Mouse (Mus musculus) erythroblast, embryonic 14.5 days (primary cell): Measurements from ENCODE around the gene Dmap1.

Source experiments
- GATA1 ChIP-seq: IDR thresholded peaks from 2 replicates; pipeline ENCODE4 v1.6.1; 2012; ENCODE audit warnings: low read length, inconsistent platforms, mixed read lengths
- TAL1 ChIP-seq: IDR thresholded peaks from 3 replicates; pipeline ENCODE4 v1.6.1; 2012; ENCODE audit warnings: low read length, inconsistent platforms, mixed read lengths

DNA sequence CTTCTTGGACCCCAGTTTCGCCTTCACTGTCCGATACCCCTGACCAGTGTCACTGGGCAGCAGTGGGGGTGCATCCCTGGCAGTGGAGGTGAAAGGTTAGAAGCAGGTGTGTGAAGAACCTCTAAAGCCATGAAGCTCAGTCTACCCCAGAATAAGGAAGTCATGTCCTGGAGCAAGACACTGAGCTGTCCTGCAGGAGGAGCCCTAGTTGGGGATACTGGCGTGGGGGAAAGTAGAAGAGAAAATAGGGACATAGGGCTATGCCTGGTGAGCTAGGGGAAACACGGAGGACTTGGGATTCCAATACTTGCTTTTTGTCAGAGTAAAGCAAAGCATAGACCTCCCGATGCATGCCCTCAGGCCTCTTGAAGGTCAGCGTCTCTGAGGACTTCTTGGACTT is 1.1 kb downstream of the Dmap1 start:
- TF ChIP-seq GATA1 (no peak), TAL1 (no peak)
